Mouse (Mus musculus) fibroblast of lung, adult 2 months (primary cell): ENCODE data around the gene Kifc3.

ENCODE experiments used
- DNase-seq: peaks from one replicate; pipeline ENCODE4 v3.0.0-alpha.2; 2011; ENCODE audit warnings: low read depth

Kifc3 gene

GRCm38 (mm10) chr8:95134186-95134585 lies 68.4 kb downstream of the Kifc3 start:
- no peak for DNase-seq

GRCm38 (mm10) chr8:95131983-95132382 lies 70.6 kb downstream of the Kifc3 start:
- no peak for DNase-seq

- DNase-seq: no peak
Measured at GRCm38 (mm10) chr8:95130966-95131537, 71.6 kb downstream of the Kifc3 start.

- no peak for DNase-seq
Measured at GRCm38 (mm10) chr8:95128750-95129260, 73.8 kb downstream of the Kifc3 start.

- no peak for DNase-seq
Measured at GRCm38 (mm10) chr8:95127658-95128057, 75.0 kb downstream of the Kifc3 start.

- no peak for DNase-seq
Measured at GRCm38 (mm10) chr8:95126497-95126896, 76.1 kb downstream of the Kifc3 start.

- no peak for DNase-seq
Measured at GRCm38 (mm10) chr8:95123455-95123854, 79.2 kb downstream of the Kifc3 start.

- no peak for DNase-seq
Measured at GRCm38 (mm10) chr8:95113750-95114149, 88.9 kb downstream of the Kifc3 start.

GRCm38 (mm10) chr8:95113108-95113507 lies 89.5 kb downstream of the Kifc3 start:
- DNase-seq: no peak

- no peak for DNase-seq
Measured at GRCm38 (mm10) chr8:95112594-95112993, 90.0 kb downstream of the Kifc3 start.

GRCm38 (mm10) chr8:95107306-95107705 lies 95.3 kb downstream of the Kifc3 start:
- DNase-seq: no peak

GRCm38 (mm10) chr8:95101972-95102371 lies 100.6 kb downstream of the Kifc3 start:
- DNase-seq: no peak

- peak; percentile 19 for DNase-seq
Measured at GRCm38 (mm10) chr8:95099009-95099408, 103.6 kb downstream of the Kifc3 start.

GRCm38 (mm10) chr8:95093574-95093973 lies 109.0 kb downstream of the Kifc3 start:
- no peak for DNase-seq

- no peak for DNase-seq
Measured at GRCm38 (mm10) chr8:95085432-95086141, 117.0 kb downstream of the Kifc3 start.

GRCm38 (mm10) chr8:95084744-95085431 lies 117.7 kb downstream of the Kifc3 start:
- DNase-seq: no peak

GRCm38 (mm10) chr8:95084261-95084660 lies 118.4 kb downstream of the Kifc3 start:
- no peak for DNase-seq

GRCm38 (mm10) chr8:95081650-95082049 lies 121.0 kb downstream of the Kifc3 start:
- DNase-seq: no peak

GRCm38 (mm10) chr8:95080381-95081341 lies 122.0 kb downstream of the Kifc3 start, which contains the start of gene Katnb1:
TSS of gene Katnb1 (plus strand) at chr8:95081186.
- peak; percentile 100 for DNase-seq

- DNase-seq: no peak
Measured at GRCm38 (mm10) chr8:95079305-95079704, 123.3 kb downstream of the Kifc3 start.

GRCm38 (mm10) chr8:95078055-95078454 lies 124.6 kb downstream of the Kifc3 start:
- DNase-seq: no peak

- no peak for DNase-seq
Measured at GRCm38 (mm10) chr8:95076151-95076550, 126.5 kb downstream of the Kifc3 start.
